Mouse (Mus musculus): ENCODE data around the gene Scamp3.

- TF ChIP-seq CTCF (IDR thresholded peaks at IDR 0.05; ENCODE audit: control insufficient read depth, insufficient read depth, insufficient replicate concordance, low read depth, low read length) (no peak), POLR2A (IDR thresholded peaks at IDR 0.05; ENCODE audit: control insufficient read depth, low read depth, low read length) (no peak)
Observed at GRCm38 (mm10) chr3:89230561-89230960, 53.3 kb downstream of the Scamp3 start.
